Mouse (Mus musculus) limb, embryonic 12.5 days (tissue): ENCODE measurements around the gene C8g. TPM values are rescaled to one million over a fixed set of nuclear protein-coding genes. Genes with fewer than 3 reads are reported as not detected.

Source experiments
- ATAC-seq: fragments of 200-750 bp; cut with Nextera tagmentation; 2 replicates; pipeline ENCODE4 v1.8.0; 2017; ENCODE audit warnings: low read depth, moderate TSS enrichment; ENCODE audit not compliant: insufficient number of reproducible peaks, insufficient read depth, low FRiP score, low TSS enrichment
- H3K27ac ChIP-seq: fragments of 300-500 bp; sonication (generic); 2 replicates; pipeline ENCODE4 v1.5.1; 2016; ENCODE audit warnings: mild to moderate bottlenecking, moderate library complexity
- H3K27me3 ChIP-seq: fragments of 300-500 bp; sonication (generic); 2 replicates; pipeline ENCODE4 v1.6.1; 2016; ENCODE audit warnings: mild to moderate bottlenecking, moderate library complexity
- H3K36me3 ChIP-seq: fragments of 300-500 bp; sonication (generic); 2 replicates; pipeline ENCODE4 v1.6.1; 2016; ENCODE audit warnings: mild to moderate bottlenecking, moderate library complexity
- H3K4me1 ChIP-seq: fragments of 300-500 bp; sonication (generic); replicated peaks from 2 replicates; pipeline ENCODE4 v1.6.1; 2016
- H3K4me2 ChIP-seq: fragments of 300-500 bp; sonication (generic); 2 replicates; pipeline ENCODE4 v1.6.1; 2016; ENCODE audit warnings: mild to moderate bottlenecking, moderate library complexity
- H3K4me3 ChIP-seq: fragments of 300-500 bp; sonication (generic); replicated peaks from 2 replicates; pipeline ENCODE4 v1.5.1; 2016; ENCODE audit warnings: mild to moderate bottlenecking
- H3K9ac ChIP-seq: fragments of 300-500 bp; sonication (generic); replicated peaks from 2 replicates; pipeline ENCODE4 v1.6.1; 2016; ENCODE audit warnings: mild to moderate bottlenecking, moderate library complexity
- H3K9me3 ChIP-seq: fragments of 300-500 bp; sonication (generic); 2 replicates; pipeline ENCODE4 v1.6.1; 2016; ENCODE audit warnings: mild to moderate bottlenecking, moderate library complexity
- WGBS: fragments of 180-500 bp; shearing (Covaris S2); methylation state at CpG from one replicate; pipeline ENCODE4 v1.1.7; 2016; 5-methylcytosine and 5-hydroxymethylcytosine counted together
- polyA plus RNA-seq: library from polyadenylated mRNA; unstranded; fragments of >200 nt; fragmentation: Nextera tagmentation; extraction: Ambion mirVana; gene quantifications from 2 replicates; pipeline ENCODE4 v1.2.1, GENCODE M21; 2016

C8g gene
- polyA plus RNA-seq, 1 experiment from 2014 or later: 4.0 TPM

DNA sequence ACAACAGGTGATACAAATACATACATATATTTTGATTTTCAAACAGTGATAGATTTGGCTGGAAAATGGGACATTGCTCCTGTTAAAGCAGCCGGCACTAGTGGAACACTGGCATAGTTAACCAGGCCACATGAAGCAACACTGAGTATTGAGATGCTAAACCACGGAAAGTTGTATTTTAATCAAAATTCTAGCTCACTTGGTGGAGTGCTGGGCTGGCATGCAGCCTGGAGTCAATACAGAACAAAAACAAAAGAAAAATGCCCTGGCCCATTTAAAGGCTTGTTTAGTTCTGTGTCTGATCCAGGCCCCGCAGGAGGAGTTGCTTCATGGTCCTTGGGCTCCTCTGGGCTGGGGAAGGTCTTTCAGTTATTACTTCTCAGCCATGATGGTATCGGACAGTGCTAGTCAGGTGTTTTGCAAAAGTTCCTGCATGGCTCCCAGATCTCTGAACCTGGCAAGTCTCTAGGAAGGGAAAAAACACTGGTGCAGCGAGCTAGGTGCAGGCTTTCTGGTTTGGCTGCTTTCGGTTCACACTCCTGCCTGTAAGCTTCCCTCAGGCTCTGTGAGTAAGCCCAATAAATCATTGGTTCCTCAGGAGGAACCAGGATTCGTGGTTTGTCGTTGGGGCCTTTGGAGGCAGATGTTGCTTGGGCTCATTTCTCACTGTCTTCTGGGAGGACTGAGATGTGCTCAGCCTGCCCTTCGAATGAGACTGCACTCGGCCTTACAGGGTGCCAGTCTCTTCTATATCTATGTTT is 21.8 kb downstream of the C8g start:
- Histone ChIP-seq H3K4me3 (no peak overlapping the region), H3K27ac (no peak overlapping the region), H3K4me2 (no peak overlapping the region), H3K9me3 (no peaks in the 10 kb centered on the region), H3K36me3 (no peaks in the 10 kb centered on the region), H3K27me3 (no peaks in the 10 kb centered on the region), H3K9ac (no peak overlapping the region), H3K4me1 (no peaks in the 10 kb centered on the region)
- no peak for ATAC-seq
- WGBS: 59% methylated on average over 10 of the region's 10 CpGs

DNA sequence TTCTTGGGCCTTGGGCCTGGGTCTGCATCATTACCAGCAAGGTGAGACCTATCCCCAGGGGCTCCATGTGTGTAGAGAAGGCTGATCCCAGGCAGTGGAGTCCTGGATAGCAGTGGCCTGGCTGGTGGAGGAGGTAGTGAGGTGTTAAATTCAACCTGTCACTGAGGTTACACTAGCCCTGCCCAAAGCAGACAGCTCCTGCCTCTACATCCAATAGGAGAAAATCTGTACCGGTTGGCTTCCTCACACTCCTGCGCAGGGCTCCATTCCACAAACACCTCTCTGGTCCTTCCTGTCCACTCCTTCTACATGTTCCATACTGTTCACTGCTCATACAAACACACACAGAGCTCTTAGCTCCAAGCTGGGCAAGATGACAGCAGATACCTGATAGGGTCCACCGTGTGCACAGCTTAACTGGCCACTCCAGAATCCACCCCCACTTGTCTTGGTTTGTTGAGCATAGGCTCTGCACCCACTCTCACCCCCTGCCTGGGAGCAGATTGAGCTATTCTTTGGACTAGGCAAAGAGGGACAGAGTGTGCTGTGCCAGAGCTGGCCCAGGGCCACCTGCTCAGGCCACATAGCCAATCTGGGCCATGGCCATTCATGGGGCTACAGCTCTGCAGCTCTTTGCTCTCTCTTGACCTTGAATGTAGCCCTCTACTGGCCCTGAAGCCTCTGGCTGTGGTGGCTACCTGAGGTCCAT is 23.4 kb downstream of the C8g start:
- Histone ChIP-seq H3K4me2 (no peak overlapping the region), H3K9me3 (no peaks in the 10 kb centered on the region), H3K4me1 (no peaks in the 10 kb centered on the region), H3K9ac (no peak overlapping the region), H3K27me3 (no peaks in the 10 kb centered on the region), H3K27ac (no peak overlapping the region), H3K4me3 (no peak overlapping the region), H3K36me3 (no peaks in the 10 kb centered on the region)
- ATAC-seq: no peak
- 91% methylated on average over 3 of the region's 3 CpGs for WGBS

DNA sequence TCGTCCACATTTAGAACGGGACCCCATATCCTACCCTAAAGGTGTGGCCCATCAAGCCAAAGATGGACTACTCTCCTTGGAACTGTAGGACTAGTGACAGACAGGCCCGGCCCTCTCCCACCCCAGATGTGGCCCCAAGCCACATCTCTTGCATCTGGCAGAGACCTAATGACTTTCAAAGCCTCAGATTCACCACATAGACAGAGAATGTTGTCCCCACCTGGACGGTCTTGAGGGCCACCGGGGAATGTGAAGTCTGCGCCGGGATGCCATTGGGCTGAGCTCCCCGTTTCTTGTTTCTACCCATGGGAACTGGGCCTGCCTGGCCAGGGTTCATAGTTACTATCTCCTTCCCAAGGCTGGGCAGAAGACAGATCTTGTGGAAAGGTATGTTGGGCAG is 24.0 kb downstream of the C8g start:
- H3K27me3 ChIP-seq: no peaks in the 10 kb centered on the region
- H3K36me3 ChIP-seq: no peaks in the 10 kb centered on the region
- no peak overlapping the region for H3K27ac ChIP-seq
- no peak for ATAC-seq
- H3K9ac ChIP-seq: no peak overlapping the region
- no peak overlapping the region for H3K4me3 ChIP-seq
- 86% methylated on average over 8 of the region's 8 CpGs for WGBS
- no peaks in the 10 kb centered on the region for H3K9me3 ChIP-seq
- H3K4me2 ChIP-seq: no peak overlapping the region
- no peaks in the 10 kb centered on the region for H3K4me1 ChIP-seq

DNA sequence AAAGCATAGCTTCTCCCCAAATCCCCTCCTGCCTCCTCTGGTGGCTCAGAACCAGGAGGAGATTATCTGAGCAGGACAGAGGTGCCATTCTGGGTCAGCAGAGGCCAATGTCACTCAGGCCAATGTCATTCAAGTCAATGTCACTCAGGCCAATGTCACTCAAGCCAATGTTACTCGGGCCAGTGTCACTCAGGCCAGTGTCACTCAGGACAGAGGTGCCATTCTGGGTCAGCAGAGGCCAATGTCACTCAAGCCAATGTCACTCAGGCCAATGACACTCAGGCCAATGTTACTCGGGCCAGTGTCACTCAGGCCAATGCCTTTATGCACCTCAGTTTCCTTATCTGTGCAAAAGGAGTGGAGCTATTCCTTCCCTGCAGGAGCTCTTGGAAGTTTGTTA is 29.0 kb downstream of the C8g start:
- Histone ChIP-seq H3K4me2 (no peak overlapping the region), H3K4me1 (no peaks in the 10 kb centered on the region), H3K27me3 (no peaks in the 10 kb centered on the region), H3K9ac (no peak overlapping the region), H3K4me3 (no peak overlapping the region), H3K9me3 (no peaks in the 10 kb centered on the region), H3K27ac (no peak overlapping the region), H3K36me3 (no peaks in the 10 kb centered on the region)
- ATAC-seq: no peak
- WGBS: 80% methylated on average over 2 of the region's 2 CpGs

DNA sequence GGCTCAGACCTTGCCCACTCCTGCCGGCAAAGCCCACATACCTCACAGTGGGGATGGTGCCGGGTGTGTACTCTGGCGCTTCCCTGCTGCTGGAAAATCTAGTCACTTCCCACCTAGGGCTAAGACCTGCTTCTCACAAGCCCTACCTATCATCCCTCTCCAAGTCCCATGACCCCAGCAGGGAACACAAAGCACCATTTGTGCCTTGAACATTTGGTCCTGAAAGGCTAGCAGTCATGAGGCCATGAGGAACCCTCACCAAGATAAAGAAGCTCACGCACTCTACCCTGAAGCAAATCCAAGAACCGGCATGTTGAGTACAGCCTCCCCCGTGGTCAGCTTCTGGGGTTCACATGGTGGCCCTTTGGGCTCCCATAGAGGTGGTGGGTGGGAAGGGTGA is 31.6 kb downstream of the C8g start, which contains the start of gene Ptgds:
Gene Ptgds, minus strand, starts transcription at position 78 of the 400 bp plus-strand sequence.
- H3K27me3 ChIP-seq: no peaks in the 10 kb centered on the region
- WGBS: 45% methylated on average over 6 of the region's 6 CpGs
- H3K36me3 ChIP-seq: no peaks in the 10 kb centered on the region
- no peak within 1 kb of the TSS for H3K4me2 ChIP-seq
- no peak within 1 kb of the TSS for H3K4me3 ChIP-seq
- H3K4me1 ChIP-seq: peaks cover 7% of the 10 kb centered on the region
- no peak within 1 kb of the TSS for H3K27ac ChIP-seq
- no peaks in the 10 kb centered on the region for H3K9me3 ChIP-seq
- H3K9ac ChIP-seq: no peak within 1 kb of the TSS
- ATAC-seq: no peak

DNA sequence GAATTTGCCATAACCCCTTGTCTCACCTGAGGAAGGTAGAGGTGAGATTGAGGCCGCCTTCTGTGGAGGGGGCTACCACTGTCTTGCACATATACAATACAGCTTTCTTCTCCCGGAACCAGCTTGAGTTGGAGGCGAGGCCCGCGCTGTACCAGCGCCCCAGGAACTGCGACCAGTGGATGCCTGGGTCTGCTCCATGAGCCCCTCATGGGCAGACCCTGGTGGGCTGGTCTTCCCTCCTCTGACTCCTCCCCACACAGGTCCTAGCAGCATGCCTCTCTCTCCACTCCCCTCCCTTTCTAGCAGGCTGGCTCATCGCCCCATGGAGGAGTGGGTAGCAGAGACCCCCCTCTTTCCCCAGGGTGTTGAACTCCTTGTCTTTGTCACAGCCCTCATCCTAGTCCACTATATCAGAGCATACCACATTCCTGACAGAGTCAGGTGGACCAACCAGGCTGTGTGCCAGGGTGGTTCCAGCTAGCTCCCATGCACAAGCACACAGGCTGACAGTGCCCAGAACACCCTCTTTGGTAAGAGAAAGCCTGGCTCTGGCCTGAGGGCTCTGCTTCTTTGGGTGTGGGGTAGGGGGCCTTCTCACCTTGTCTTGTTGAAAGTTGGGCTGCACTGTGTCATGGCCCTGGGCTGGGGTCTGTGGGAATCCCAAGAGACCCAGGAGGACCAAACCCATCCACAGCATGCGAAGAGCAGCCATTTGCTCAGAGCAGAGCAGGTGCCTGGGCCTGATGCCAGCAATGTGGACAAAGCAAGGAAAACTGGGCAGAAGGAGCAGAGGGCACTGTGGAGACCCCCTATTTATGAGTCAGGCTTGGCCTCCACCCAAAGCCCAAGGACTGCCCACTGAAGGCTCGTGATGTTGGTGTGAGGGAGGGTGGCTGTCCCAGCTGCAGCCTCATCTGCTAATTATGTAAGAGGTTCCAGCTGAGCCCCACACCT is 32.3 kb downstream of the C8g start:
- Histone ChIP-seq H3K27me3 (no peaks in the 10 kb centered on the region), H3K27ac (no peak overlapping the region), H3K4me2 (no peak overlapping the region), H3K9me3 (no peaks in the 10 kb centered on the region), H3K4me1 (peaks cover 7% of the 10 kb centered on the region), H3K4me3 (no peak overlapping the region), H3K36me3 (no peaks in the 10 kb centered on the region), H3K9ac (no peak overlapping the region)
- peak; percentile 44 for ATAC-seq
- WGBS: 70% methylated on average over 10 of the region's 10 CpGs

DNA sequence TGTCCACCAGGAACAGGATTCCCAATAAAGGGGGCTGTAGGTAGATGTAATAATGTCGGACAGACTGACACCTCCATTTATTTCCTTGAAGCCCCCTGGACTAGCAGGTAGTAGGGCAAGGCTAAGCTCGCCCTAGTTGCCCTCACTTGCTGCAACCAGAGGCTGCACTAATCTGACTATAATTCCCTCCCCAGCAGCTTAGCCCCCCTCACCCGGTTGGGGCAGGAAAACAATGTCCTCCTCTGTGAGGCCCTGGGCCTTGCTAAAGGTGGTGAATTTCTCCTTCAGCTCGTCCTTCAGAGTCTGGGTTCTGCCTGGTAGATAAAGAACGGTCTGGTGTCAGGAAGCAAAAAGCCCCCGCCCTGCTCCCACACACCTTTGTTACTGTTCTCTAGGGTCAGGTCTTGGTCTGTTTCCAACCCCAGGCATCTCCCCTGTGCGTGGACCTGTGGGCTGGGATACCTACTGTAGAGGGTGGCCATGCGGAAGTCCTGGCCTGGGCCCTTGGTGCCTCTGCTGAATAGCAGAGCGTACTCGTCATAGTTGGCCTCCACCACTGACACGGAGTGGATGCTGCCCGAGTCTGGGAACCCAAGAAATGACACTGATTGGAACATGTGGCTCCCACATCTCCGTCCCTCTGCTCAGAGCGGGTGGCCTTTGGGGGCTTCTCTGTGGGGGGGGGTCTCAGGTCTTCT is 33.8 kb downstream of the C8g start:
- 84% methylated on average over 14 of the region's 14 CpGs for WGBS
- Histone ChIP-seq H3K9me3 (no peaks in the 10 kb centered on the region), H3K4me1 (peaks cover 7% of the 10 kb centered on the region), H3K27ac (no peak overlapping the region), H3K4me2 (no peak overlapping the region), H3K9ac (no peak overlapping the region), H3K36me3 (no peaks in the 10 kb centered on the region), H3K4me3 (no peak overlapping the region), H3K27me3 (no peaks in the 10 kb centered on the region)
- ATAC-seq: no peak

DNA sequence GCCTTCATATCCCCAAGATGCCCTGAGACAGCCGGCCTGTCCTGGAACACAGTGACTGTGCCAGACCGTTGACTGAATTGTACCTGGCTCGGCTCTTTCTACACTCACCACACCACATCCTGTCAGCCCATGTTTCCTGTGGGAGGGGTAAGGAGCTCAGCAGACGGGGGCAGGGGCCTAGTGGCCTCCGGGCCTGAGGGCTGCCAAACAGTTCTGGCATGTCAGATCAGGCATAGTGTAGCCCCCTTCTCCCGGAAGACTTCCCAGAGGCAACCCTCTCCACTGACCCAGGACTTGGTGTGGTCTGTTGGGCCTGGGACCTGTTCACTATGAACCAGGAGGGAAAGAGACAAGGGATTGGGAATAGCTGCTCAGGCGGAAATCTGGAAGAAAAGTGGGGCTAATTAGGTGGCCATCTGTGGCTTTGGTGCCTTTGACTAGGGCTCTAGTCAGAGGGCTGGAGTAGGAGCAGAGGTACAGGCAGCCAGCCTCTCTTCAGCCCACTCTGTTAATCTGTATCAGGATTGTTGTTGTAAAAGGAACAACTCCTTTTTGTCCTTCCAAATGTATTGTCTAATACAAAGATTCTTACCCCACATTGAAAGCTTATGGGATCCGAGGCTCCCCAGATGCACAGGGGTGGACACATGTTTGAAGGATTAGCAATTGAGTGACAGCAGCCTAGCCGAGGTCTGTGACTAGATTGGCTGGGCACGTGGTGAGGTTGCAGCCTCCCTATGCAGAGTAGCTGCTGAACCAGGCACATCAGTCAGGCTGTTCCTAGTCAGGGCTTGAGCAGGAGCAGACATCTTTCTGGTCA is 35.5 kb downstream of the C8g start:
- Histone ChIP-seq H3K4me2 (no peak overlapping the region), H3K27me3 (no peaks in the 10 kb centered on the region), H3K9ac (peak overlapping the region; percentile 12; the same call in 1 of the 2 replicates), H3K9me3 (no peaks in the 10 kb centered on the region), H3K4me3 (no peak overlapping the region), H3K4me1 (peaks cover 13% of the 10 kb centered on the region), H3K36me3 (no peaks in the 10 kb centered on the region), H3K27ac (peak overlapping the region; percentile 24; the same call in 1 of the 2 replicates)
- 47% methylated on average over 10 of the region's 10 CpGs for WGBS
- no peak for ATAC-seq

DNA sequence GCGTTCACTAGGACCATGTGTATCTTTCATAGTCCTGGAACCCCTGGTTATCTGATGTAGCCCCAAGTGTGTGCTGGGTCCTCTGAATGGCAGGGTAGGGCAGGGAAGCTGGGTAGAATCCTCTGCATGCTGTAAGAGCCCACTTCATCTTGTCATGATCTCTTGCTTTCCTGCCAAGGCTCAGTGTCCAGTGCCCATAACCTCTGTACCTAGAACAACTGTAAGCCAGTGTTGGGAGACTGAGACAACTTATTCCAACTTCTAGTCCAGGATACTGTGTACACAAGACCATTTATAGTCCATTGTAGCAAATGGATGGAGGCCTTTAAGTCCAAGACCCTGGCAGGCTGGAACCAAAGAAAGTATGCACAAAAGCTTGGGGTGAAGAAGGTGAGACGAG is 36.3 kb downstream of the C8g start:
- Histone ChIP-seq H3K9ac (no peak overlapping the region; the same call in 1 of the 2 replicates), H3K27me3 (no peaks in the 10 kb centered on the region), H3K36me3 (no peaks in the 10 kb centered on the region), H3K4me2 (no peak overlapping the region), H3K4me3 (no peak overlapping the region), H3K27ac (0 out of 2 replicates have a peak overlapping the region, but pooled peaks have one; percentile 24), H3K4me1 (peaks cover 14% of the 10 kb centered on the region), H3K9me3 (no peaks in the 10 kb centered on the region)
- no peak for ATAC-seq
- WGBS: 86% methylated on average over 2 of the region's 2 CpGs

DNA sequence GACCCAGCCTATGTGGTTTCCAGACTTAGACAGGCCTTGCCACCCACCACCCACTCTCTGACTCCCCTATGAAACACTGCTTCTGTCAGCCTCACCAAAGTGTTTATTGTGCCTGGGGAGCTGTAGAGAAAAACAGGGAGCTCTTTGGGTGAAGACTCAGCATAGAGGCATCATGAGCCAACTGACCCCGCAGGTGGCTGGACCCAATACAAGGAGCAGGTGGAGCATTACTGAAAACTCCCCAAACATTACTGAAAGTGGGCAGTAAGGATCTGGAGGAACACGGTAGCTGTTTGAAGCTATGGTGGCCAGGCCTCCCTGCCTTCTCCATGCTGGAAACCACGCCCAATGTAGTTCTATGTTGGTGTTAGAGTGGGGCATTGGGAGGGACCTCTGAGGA is 37.9 kb downstream of the C8g start:
- Histone ChIP-seq H3K27me3 (no peaks in the 10 kb centered on the region), H3K9me3 (no peaks in the 10 kb centered on the region), H3K4me1 (peaks cover 28% of the 10 kb centered on the region), H3K9ac (no peak overlapping the region), H3K4me3 (no peak overlapping the region), H3K27ac (no peak overlapping the region), H3K36me3 (peaks cover 7% of the 10 kb centered on the region; the same call in 1 of the 2 replicates), H3K4me2 (no peak overlapping the region)
- WGBS: 82% methylated on average over 3 of the region's 3 CpGs
- no peak for ATAC-seq
